Mouse (Mus musculus) limb, embryonic 14.5 days (tissue): ENCODE measurements around the gene Plekhh2. TPM values are rescaled to one million over a fixed set of nuclear protein-coding genes. Genes with fewer than 3 reads are reported as not detected.

Experiments used
- ATAC-seq: fragments of 200-750 bp; cut with Nextera tagmentation; 2 replicates; pipeline ENCODE4 v1.8.0; 2017; ENCODE audit warnings: low read depth, moderate number of reproducible peaks, moderate TSS enrichment; ENCODE audit not compliant: low FRiP score
- DNase-seq: peaks from one replicate; pipeline ENCODE4 v3.0.0-alpha.2; 2015; ENCODE audit warnings: low spot score
- H3K27ac ChIP-seq: fragments of 300-500 bp; sonication (generic); replicated peaks from 2 replicates; pipeline ENCODE4 v1.5.1; 2014; ENCODE audit warnings: low read depth, mild to moderate bottlenecking, low read length, moderate library complexity, mixed read lengths
- H3K27me3 ChIP-seq: fragments of 300-500 bp; sonication (generic); 2 replicates; pipeline ENCODE4 v1.6.1; 2014; ENCODE audit warnings: low read length, mixed read lengths; ENCODE audit not compliant: control insufficient read depth, insufficient read depth
- H3K36me3 ChIP-seq: fragments of 300-500 bp; sonication (generic); 2 replicates; pipeline ENCODE4 v1.6.1; 2014; ENCODE audit warnings: mild to moderate bottlenecking, low read length, moderate library complexity, mixed read lengths; ENCODE audit not compliant: control insufficient read depth, insufficient read depth
- H3K4me1 ChIP-seq: fragments of 300-500 bp; sonication (generic); 2 replicates; pipeline ENCODE4 v1.6.1; 2014; ENCODE audit warnings: antibody characterized with exemption, low read length, mixed read lengths; ENCODE audit not compliant: control insufficient read depth, insufficient read depth
- H3K4me2 ChIP-seq: fragments of 300-500 bp; sonication (generic); replicated peaks from 2 replicates; pipeline ENCODE4 v1.6.1; 2014; ENCODE audit warnings: low read depth, mild to moderate bottlenecking, low read length, moderate library complexity; ENCODE audit not compliant: severe bottlenecking
- H3K4me3 ChIP-seq: fragments of 300-500 bp; sonication (generic); replicated peaks from 2 replicates; pipeline ENCODE4 v1.5.1; 2014; ENCODE audit warnings: low read length
- H3K9ac ChIP-seq: fragments of 300-500 bp; sonication (generic); 2 replicates; pipeline ENCODE4 v1.6.1; 2014; ENCODE audit warnings: mild to moderate bottlenecking, low read depth, low read length, moderate library complexity; ENCODE audit not compliant: severe bottlenecking
- H3K9me3 ChIP-seq: fragments of 300-500 bp; sonication (generic); 2 replicates; pipeline ENCODE4 v1.6.1; 2016; ENCODE audit warnings: low read length; ENCODE audit not compliant: control insufficient read depth
- POLR2A ChIP-seq: fragments of 200-500 bp; IDR thresholded peaks from 2 replicates; pipeline ENCODE4 v1.8.0; 2012; ENCODE audit warnings: inconsistent platforms, mild to moderate bottlenecking, moderate library complexity, borderline replicate concordance; ENCODE audit not compliant: insufficient read depth, insufficient read length; ENCODE audit errors: extremely low read depth
- WGBS: fragments of 180-500 bp; shearing (Covaris S2); extraction: QIAGEN DNeasy Blood & Tissue Kit; methylation state at CpG from one replicate; pipeline ENCODE4 v1.1.7; 2014; 5-methylcytosine and 5-hydroxymethylcytosine counted together
- polyA plus RNA-seq, 2 experiments: library from polyadenylated mRNA; depleted of rRNA in 1 of 2; stranded (reverse) in 1 of 2; unstranded in 1 of 2; fragments of >200 nt; fragmentation: Nextera tagmentation in 1 of 2; extraction: Ambion mirVana in 1 of 2; gene quantifications; 2 replicates each; pipeline versions ENCODE4 v1.2.1 to v1.2.3; 2012 to 2014

The Plekhh2 gene
- polyA plus RNA-seq, 2 experiments, result 12.8 to 24.5 TPM

DNA sequence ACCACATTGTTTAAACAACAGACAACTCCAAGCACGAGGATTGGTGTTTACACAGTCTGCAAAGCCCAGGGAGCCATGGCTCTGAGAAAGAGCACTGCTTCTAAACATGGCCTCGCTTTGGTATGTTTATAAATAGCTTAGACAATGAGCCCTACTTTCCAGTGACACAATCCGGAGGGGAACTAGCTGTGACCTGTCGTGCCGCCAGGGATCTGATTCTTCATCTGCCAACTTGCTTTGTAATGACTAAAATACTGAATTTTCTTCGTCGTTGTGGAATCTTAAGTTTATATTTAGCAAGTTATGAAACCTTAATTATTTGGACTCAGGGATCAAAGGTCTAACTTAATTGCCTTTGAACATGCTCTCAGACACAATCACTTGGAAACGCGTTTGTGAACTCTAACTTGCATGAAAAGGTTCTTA lies 91.5 kb downstream of the Plekhh2 start:
- DNase-seq (no peak), ATAC-seq (no peak)
- Histone ChIP-seq H3K9ac (no peak overlapping the region), H3K4me2 (no peak overlapping the region), H3K27ac (no peak overlapping the region), H3K27me3 (no peaks in the 10 kb centered on the region), H3K9me3 (no peaks in the 10 kb centered on the region), H3K4me1 (peaks cover 20% of the 10 kb centered on the region; the same call in 1 of the 2 replicates), H3K36me3 (peaks cover 50% of the 10 kb centered on the region), H3K4me3 (no peak overlapping the region)
- TF ChIP-seq POLR2A, result no peak
- WGBS, result 53% methylated on average over 9 of the region's 9 CpGs

DNA sequence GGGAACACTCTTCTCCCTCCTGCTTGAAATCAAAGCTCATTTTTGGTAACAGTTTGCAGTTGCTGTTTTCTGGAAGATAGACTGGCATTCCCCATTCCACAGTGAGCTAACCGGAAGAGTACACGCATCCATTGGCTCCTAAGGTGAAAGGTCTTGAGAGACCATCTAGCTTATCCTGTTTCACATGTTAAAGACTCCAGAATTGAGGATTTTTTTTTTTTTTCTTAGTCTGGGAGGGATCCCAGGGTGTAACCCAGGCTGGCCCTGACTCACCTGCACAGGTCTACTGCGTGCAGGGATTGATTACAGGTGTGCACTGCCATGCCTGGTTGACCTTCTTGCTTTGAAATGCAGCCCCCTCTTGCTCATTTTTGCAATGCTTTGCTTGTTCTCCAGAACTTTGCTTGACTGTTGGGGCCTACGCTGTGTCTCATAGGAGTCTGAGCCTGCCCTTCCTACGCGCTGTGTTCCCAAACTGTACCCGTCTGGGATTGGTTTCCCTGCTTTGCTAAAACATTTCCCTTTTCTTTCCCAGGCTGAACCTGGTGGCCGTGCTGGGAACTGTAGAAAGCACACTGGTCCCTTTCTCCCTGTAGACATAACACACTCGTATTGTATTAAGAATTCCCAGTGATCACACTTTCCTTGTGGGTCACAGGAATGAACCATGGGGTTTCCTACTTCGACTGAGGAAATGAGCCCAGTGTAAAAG lies 92.2 kb downstream of the Plekhh2 start:
- ATAC-seq, result no peak
- Histone ChIP-seq H3K27me3 (no peaks in the 10 kb centered on the region), H3K36me3 (peaks cover 55% of the 10 kb centered on the region), H3K4me3 (no peak overlapping the region), H3K9ac (no peak overlapping the region), H3K4me2 (no peak overlapping the region), H3K4me1 (peaks cover 18% of the 10 kb centered on the region; the same call in 1 of the 2 replicates), H3K27ac (no peak overlapping the region), H3K9me3 (no peaks in the 10 kb centered on the region)
- no peak for TF ChIP-seq POLR2A
- no peak for DNase-seq
- 91% methylated on average over 10 of the region's 10 CpGs for WGBS

DNA sequence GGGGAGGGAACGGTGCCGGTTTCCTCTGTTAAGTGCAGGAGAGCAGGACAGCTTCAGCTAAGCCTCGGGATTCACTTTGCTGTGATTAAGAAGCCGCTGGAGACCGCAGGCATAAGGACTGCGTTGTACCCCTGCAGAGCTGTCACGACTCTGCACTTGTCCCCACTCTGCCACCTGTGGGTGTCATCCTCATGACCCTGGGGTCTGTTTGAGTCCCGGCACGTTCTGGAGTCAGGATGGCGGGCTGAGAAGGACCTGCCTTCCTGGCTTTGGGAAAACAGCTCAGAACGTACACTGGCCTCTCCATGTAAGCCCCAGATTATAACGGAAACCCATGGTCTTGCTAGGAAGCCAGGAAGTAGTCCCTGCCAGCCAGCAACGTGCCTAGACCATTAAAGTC lies 95.3 kb downstream of the Plekhh2 start:
- TF ChIP-seq POLR2A, result no peak
- H3K9ac ChIP-seq, result no peak overlapping the region
- no peak for DNase-seq
- no peaks in the 10 kb centered on the region for H3K9me3 ChIP-seq
- no peak overlapping the region for H3K4me3 ChIP-seq
- H3K4me2 ChIP-seq, result no peak overlapping the region
- no peaks in the 10 kb centered on the region for H3K27me3 ChIP-seq
- 52% methylated on average over 13 of the region's 13 CpGs for WGBS
- H3K4me1 ChIP-seq, result 0 out of 2 replicates have a peak, but pooled peaks cover 2% of the 10 kb centered on the region
- H3K27ac ChIP-seq, result no peak overlapping the region
- H3K36me3 ChIP-seq, result peaks cover 49% of the 10 kb centered on the region
- no peak for ATAC-seq

DNA sequence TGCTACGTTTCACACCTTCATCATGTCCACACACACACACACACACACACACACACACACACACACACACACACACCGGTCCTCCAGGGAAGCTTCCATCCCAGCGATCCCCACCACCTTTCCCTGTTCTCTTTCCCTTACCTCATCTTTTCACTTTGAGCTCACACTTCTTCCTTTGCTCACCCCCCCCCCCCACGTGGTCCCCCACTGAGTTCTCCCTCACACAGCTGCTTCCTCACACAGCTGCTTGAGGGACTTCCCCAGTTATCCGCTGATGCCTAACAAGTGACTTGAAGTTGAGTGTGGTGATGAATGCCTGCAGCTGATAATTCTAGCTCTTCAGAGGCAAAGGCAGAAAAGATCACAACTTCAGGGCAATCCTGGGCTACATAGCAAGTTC lies 95.9 kb downstream of the Plekhh2 start:
- no peaks in the 10 kb centered on the region for H3K27me3 ChIP-seq
- ATAC-seq (no peak), DNase-seq (no peak)
- no peak overlapping the region for H3K9ac ChIP-seq
- no peaks in the 10 kb centered on the region for H3K9me3 ChIP-seq
- TF ChIP-seq POLR2A, result no peak
- H3K36me3 ChIP-seq, result peaks cover 51% of the 10 kb centered on the region
- H3K4me2 ChIP-seq, result no peak overlapping the region
- H3K27ac ChIP-seq, result no peak overlapping the region
- H3K4me1 ChIP-seq, result 0 out of 2 replicates have a peak, but pooled peaks cover 3% of the 10 kb centered on the region
- WGBS, result 51% methylated on average over 5 of the region's 5 CpGs
- no peak overlapping the region for H3K4me3 ChIP-seq

DNA sequence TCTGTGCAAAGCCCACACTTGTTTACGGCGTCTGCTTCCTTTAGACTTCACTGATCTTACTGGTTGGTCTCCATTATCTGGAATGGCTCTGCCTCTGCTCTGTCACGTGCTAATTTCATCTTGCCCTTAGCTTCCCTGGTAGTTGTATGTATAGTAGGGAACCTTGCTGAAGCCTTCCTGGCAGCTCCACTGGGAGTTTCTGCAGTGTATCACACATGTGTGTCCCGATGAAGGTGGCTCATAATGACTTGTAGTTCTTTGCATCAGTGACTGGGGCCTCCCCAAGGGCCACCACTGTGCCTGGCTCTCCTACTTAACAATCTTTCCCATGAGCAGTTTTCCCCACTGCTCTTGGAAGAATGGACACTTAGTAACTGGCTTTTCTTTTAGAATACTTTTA lies 96.9 kb downstream of the Plekhh2 start:
- H3K4me1 ChIP-seq, result 0 out of 2 replicates have a peak, but pooled peaks cover 3% of the 10 kb centered on the region
- DNase-seq (no peak), ATAC-seq (no peak)
- no peak for TF ChIP-seq POLR2A
- H3K36me3 ChIP-seq, result peaks cover 58% of the 10 kb centered on the region
- no peak overlapping the region for H3K4me2 ChIP-seq
- 53% methylated on average over 4 of the region's 4 CpGs for WGBS
- 0 out of 2 replicates have a peak, but pooled peaks cover 5% of the 10 kb centered on the region for H3K9me3 ChIP-seq
- no peak overlapping the region for H3K27ac ChIP-seq
- H3K9ac ChIP-seq, result no peak overlapping the region
- no peaks in the 10 kb centered on the region for H3K27me3 ChIP-seq
- H3K4me3 ChIP-seq, result no peak overlapping the region
